Mouse (Mus musculus) megakaryocyte, embryonic 14.5 days (primary cell): ENCODE measurements around the gene Slk. TPM values are rescaled to one million over a fixed set of nuclear protein-coding genes. Genes with fewer than 3 reads are reported as not detected.

ENCODE experiments used
- H3K27me3 ChIP-seq: replicated peaks from 2 replicates; pipeline ENCODE3; 2012; ENCODE audit warnings: inconsistent platforms
- H3K36me3 ChIP-seq: replicated peaks from 2 replicates; pipeline ENCODE3; 2012; ENCODE audit warnings: low read length, inconsistent platforms, mixed read lengths
- H3K4me1 ChIP-seq: 2 replicates; pipeline ENCODE4 v1.6.1; 2012; ENCODE audit warnings: inconsistent platforms
- H3K4me3 ChIP-seq: replicated peaks from 2 replicates; pipeline ENCODE3; 2012; ENCODE audit warnings: moderate library complexity, mild to moderate bottlenecking, inconsistent platforms
- H3K9me3 ChIP-seq: 2 replicates; pipeline ENCODE4 v1.6.1; 2012; ENCODE audit warnings: inconsistent platforms
- FLI1 ChIP-seq: IDR thresholded peaks from 2 replicates; pipeline ENCODE4 v1.6.1; 2012; ENCODE audit warnings: low read length, inconsistent platforms, mixed read lengths
- GATA1 ChIP-seq: IDR thresholded peaks from 3 replicates; pipeline ENCODE4 v1.6.1; 2012; ENCODE audit warnings: mixed read lengths, low read length, inconsistent platforms, borderline replicate concordance
- polyA plus RNA-seq: library from polyadenylated mRNA; stranded (reverse); fragments of >175 nt; gene quantifications from 2 replicates; pipeline ENCODE4 v1.2.3, GENCODE M21; 2012; ENCODE audit warnings: low replicate concordance; ENCODE audit not compliant: insufficient read depth

Slk gene
- polyA plus RNA-seq = 1.5 and 5.6 TPM in 2 replicates

DNA sequence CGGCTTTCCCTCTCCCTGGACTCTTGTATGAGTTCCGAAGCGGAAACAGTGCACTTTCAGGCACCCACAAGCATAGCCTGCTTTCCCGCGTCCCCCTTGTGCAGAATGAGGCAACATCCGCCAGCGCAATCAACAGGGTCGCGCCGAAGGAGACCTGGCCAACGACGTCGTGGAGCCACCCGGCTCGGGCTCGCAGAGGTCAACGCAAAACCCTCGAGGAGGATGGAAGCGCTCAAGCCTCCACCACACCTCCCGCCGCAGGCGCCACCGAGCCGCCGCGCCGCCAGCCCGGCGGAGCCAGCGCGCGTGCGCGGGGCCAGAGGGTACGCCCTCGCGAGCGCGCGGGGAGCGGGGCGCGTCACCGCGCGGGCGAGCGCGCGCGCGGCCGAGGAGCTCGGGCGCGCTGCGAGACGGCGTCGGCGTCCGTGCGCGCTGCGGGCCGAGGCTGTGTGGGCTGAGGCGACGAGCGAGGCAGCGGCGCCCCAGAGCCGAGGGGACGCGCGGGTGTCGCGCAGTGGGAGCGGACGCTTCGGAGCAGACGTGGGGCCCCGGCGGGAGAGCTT lies at the start of gene Slk:
TSS of gene Slk (plus strand) at position 454 of the 563 bp plus-strand sequence.
- Histone ChIP-seq H3K9me3 (no peaks in the 10 kb centered on the region), H3K4me1 (peaks cover 28% of the 10 kb centered on the region; the same call in 1 of the 2 replicates), H3K4me3 (peak within 1 kb of the TSS; percentile 97), H3K36me3 (no peaks in the 10 kb centered on the region), H3K27me3 (no peaks in the 10 kb centered on the region)
- TF ChIP-seq GATA1 (no peak), FLI1 (no peak)

DNA sequence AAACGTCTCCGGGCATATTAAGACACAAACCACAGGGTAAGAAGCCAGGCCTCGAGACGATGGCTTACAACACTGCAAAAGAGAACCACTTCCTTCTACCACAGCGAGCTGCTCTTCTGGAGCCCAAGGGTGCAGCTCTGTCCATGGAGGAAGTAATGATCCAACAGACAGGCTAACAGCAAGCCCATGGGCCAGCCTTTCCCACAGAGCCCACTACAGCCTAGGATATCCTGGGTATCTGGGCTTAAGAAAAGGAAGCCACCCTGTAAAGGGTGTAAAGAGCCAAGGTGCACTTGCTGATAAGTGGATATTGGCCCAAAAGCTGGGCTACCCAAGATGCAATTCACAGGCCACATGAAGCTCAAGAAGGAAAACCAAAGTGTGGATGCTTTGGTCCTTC lies 48.2 kb upstream of the Slk start:
- no peaks in the 10 kb centered on the region for H3K27me3 ChIP-seq
- H3K9me3 ChIP-seq = no peaks in the 10 kb centered on the region
- H3K4me1 ChIP-seq = peaks cover 55% of the 10 kb centered on the region
- peaks cover 42% of the 10 kb centered on the region for H3K36me3 ChIP-seq
- H3K4me3 ChIP-seq = peak overlapping the region; percentile 59
- TF ChIP-seq FLI1 (no peak), GATA1 (no peak)

DNA sequence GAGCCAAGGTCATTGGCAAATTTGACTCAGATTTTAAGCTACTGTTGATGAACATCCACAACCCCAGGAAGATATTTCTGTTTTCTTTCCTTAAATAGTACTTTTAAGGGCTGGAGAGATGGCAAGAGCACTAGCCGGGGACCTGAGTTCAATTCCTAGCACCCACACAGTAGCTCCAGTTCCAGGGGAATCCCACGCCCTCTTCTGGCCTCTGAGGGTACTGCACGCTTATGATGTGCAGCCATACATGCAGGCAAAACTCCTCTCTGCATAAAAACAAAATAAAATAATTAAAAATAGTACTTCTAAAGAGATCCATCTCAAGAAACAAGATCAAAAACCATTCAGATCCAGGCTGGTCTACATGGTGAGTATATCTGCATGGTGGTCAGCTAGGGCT lies 47.0 kb upstream of the Slk start:
- peaks cover 55% of the 10 kb centered on the region for H3K4me1 ChIP-seq
- H3K9me3 ChIP-seq = no peaks in the 10 kb centered on the region
- H3K27me3 ChIP-seq = no peaks in the 10 kb centered on the region
- peaks cover 31% of the 10 kb centered on the region for H3K36me3 ChIP-seq
- TF ChIP-seq FLI1 (no peak), GATA1 (no peak)
- H3K4me3 ChIP-seq = no peak overlapping the region

DNA sequence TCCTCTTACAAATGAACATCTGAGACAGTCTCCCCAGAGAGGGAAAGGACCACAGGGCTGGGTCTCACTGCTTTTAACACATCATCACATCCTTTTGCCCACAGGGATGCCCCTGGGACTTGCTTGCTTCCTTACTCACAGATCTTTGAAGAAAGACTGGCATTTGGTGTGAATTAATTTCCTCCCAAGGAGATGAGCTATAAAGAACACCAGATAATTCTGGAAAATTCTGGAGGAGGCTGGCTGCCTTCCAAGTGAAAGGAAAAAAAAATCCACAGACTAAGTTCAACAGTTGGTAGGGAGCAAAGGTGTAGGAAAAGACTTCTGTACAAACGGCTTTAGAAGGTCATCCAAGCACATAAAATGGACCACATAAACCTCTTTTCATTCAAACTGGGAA lies 45.3 kb upstream of the Slk start:
- H3K27me3 ChIP-seq = no peaks in the 10 kb centered on the region
- H3K36me3 ChIP-seq = peaks cover 21% of the 10 kb centered on the region
- no peak overlapping the region for H3K4me3 ChIP-seq
- no peak for TF ChIP-seq GATA1
- TF ChIP-seq FLI1 = no peak
- H3K4me1 ChIP-seq = peaks cover 65% of the 10 kb centered on the region
- no peaks in the 10 kb centered on the region for H3K9me3 ChIP-seq

DNA sequence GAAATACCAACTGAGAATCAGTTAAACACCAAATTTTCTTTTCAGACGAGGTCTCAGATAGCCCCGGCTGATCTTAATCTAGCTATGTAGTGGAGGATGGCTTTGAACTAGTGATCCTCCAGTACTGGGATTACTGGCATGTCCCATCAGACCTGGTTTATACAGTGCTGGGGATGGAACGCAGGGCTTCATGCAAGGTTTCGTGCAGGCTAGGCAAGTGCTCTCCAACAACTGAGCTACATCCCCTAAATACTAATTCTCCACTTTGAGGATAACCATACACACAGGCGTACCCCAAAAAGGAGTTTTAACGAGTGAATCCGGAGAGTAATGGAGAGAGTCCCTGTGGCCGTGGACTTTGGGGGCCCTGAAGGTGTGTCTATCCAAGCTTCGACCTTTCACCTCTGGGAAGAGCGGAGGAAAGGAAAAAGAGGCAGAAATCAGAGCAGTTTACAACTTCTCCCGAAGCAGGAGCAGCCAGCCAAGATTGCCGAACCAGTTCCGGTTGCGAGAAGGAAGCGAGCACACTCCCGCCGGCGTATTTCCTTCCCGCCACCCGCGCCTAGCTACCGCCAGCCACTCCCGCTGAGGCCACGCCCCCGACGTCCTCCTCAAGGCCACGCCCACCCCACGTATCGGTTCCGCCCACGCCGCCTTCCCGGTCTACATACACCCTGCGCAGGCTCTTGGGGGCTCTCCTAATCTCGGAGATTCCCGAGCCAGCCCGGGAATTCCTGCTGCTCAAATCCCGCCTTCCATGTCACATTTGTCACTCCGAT lies 42.8 kb upstream of the Slk start:
- H3K36me3 ChIP-seq = peaks cover 18% of the 10 kb centered on the region
- peaks cover 2% of the 10 kb centered on the region for H3K27me3 ChIP-seq
- TF ChIP-seq FLI1 = no peak
- TF ChIP-seq GATA1 = no peak
- peak overlapping the region; percentile 92 for H3K4me3 ChIP-seq
- no peaks in the 10 kb centered on the region for H3K9me3 ChIP-seq
- H3K4me1 ChIP-seq = peaks cover 49% of the 10 kb centered on the region

DNA sequence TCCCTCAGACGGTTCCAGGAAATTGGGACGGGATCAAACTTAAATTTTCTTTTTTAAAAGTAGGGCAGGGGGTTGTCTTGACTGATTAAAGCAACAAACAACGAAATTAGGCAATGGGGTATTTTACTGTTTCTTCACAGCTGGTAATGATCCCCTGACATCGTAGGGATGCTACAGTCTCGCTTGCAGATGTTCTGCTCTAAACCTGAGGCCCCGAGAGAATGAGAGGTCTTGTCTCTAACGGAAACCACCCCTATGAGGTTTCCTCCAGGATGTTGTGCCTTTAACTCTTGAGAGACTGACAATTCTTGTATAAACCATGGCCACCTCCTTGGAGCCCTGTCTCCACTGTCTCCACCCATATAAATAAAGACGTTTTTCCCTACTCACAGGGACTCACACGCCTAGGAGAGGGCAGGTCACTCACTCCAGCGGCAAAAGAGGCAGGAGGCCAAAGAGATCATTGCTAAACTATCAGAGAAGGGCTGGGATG lies 42.1 kb upstream of the Slk start, which contains the start of gene Stn1:
TSS of gene Stn1 (minus strand) at position 208 of the 493 bp plus-strand sequence.
- TF ChIP-seq FLI1 (no peak), GATA1 (no peak)
- Histone ChIP-seq H3K4me1 (peaks cover 47% of the 10 kb centered on the region), H3K9me3 (no peaks in the 10 kb centered on the region), H3K27me3 (peaks cover 2% of the 10 kb centered on the region), H3K4me3 (peak within 1 kb of the TSS; percentile 92), H3K36me3 (peaks cover 17% of the 10 kb centered on the region)

DNA sequence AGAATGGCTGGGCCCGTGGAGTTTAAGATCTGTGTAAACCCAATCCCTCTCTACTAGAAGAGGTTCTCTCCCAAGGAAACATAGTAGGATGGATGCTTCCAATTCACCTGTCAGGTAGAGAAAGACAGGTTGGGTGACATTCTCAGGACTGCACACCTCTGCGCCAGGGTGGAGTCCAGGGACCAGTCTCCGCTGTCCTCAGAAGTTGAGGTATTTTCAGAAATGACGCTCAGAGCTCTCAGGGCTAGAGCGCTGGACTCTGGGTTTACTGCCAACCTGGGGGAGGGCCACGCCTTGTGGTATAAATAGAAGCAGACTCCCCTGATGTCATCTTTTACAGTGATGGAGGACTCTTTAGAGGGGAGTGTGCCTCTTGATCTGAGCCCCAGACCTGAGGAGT lies 41.6 kb upstream of the Slk start:
- peaks cover 47% of the 10 kb centered on the region for H3K4me1 ChIP-seq
- no peaks in the 10 kb centered on the region for H3K9me3 ChIP-seq
- H3K4me3 ChIP-seq = peak overlapping the region; percentile 92
- TF ChIP-seq FLI1 (no peak), GATA1 (no peak)
- H3K27me3 ChIP-seq = peaks cover 2% of the 10 kb centered on the region
- peaks cover 12% of the 10 kb centered on the region for H3K36me3 ChIP-seq

DNA sequence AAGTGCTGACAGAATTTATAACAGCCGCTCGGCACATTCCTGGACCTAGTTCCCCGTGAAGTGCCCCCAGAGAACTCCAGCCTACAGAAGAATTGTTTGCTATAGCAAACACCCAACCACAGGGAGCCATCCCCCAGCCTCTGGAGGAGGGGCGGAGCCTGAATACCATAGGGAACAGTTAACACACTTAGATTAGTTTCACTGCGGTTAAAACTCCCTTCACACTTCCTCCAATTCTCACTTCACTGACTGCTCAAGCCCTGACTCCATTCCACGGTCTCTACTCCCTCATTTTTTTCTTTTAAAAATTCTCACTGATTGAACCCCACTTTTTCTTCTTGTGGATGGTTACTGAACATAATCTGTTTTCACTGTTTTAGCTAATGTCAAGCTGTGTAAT lies 40.7 kb upstream of the Slk start:
- peaks cover 47% of the 10 kb centered on the region for H3K4me1 ChIP-seq
- H3K4me3 ChIP-seq = peak overlapping the region; percentile 29
- peaks cover 2% of the 10 kb centered on the region for H3K27me3 ChIP-seq
- peaks cover 6% of the 10 kb centered on the region for H3K36me3 ChIP-seq
- no peaks in the 10 kb centered on the region for H3K9me3 ChIP-seq
- TF ChIP-seq FLI1 (no peak), GATA1 (no peak)

DNA sequence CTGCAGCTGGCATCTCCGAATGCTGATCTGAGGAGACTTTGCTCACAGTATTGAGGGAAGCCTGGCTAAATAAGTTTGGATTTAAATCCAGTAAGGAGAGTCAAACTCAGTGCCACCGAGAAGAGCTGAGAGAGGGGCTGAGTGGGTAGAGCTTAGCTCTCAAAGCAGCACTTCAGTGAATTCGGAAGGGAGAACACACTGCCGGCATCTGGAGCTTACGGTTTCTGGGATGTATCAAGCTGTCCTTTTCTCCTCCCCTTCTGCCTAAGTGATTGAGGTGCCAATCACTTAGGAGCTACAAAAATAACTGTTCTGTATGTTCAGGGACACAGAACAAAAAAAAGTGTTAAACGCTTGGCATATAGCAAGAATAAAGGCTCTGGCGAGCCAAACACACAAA lies 37.0 kb upstream of the Slk start:
- H3K9me3 ChIP-seq = no peaks in the 10 kb centered on the region
- peaks cover 2% of the 10 kb centered on the region for H3K27me3 ChIP-seq
- no peak overlapping the region for H3K4me3 ChIP-seq
- no peaks in the 10 kb centered on the region for H3K36me3 ChIP-seq
- no peak for TF ChIP-seq FLI1
- TF ChIP-seq GATA1 = no peak
- H3K4me1 ChIP-seq = peaks cover 33% of the 10 kb centered on the region

DNA sequence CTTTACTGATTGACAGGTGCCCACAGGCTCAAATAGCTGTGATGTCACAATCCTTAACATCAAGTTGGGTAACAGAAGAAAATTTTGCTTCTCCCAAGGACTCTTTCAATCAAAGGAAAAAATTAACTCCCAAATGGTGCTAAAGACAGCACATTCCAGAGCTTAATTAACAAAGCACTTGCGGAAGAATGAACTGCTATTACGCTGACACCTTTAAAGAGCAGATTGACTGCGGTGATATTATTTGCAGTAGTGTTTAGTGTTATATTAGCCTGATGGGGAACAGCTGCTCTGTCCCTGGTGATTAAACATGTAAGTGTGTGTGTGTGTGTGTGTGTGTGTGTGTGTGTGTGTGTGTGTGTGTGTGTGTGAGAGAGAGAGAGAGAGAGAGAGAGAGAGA lies 34.4 kb upstream of the Slk start:
- Histone ChIP-seq H3K4me3 (no peak overlapping the region), H3K27me3 (peaks cover 2% of the 10 kb centered on the region), H3K9me3 (no peaks in the 10 kb centered on the region), H3K4me1 (peaks cover 14% of the 10 kb centered on the region), H3K36me3 (no peaks in the 10 kb centered on the region)
- TF ChIP-seq GATA1 (no peak), FLI1 (no peak)
